22 mouse cellular contexts compared by ENCODE assay signal in genomic region chr2:147082391-147082790, GRCm38 (mm10). TPM values are rescaled to one million over a fixed set of nuclear protein-coding genes. Genes with fewer than 3 reads are reported as not detected.
DNase-seq lines count a peak whose midpoint lies in the region; ATAC-seq lines count a peak whose summit lies in the region.
"Had no signal": no experiment of that assay in that cellular context is flagged by ENCODE, and none has a peak within 500 bp of the region (broad histone marks: within the 10 kb centered on the region; RNA-seq: fewer than 3 reads in every experiment).

No protein-coding gene starts in this region.

- H3K27ac ChIP-seq in hindbrain, embryonic 11.5 days (ENCODE audit: low read depth, low read length): no peak overlapping the region
- H3K27ac ChIP-seq in hindbrain, embryonic 10.5 days: no peak overlapping the region
- no peak overlapping the region for H3K27ac ChIP-seq in midbrain, embryonic 14.5 days (replicated peaks; ENCODE audit: low read depth, low read length)
- no peak overlapping the region for H3K27ac ChIP-seq in midbrain, embryonic 10.5 days (replicated peaks)
- H3K27ac ChIP-seq: embryonic facial prominence, embryonic 13.5 days; embryonic facial prominence, embryonic 15.5 days; forebrain, embryonic 10.5 days; forebrain, embryonic 12.5 days had no signal

- H3K4me1 ChIP-seq in hindbrain, embryonic 11.5 days (replicated peaks; ENCODE audit: control insufficient read depth, insufficient read depth, low read length): no peaks in the 10 kb centered on the region
- peaks cover 17% of the 10 kb centered on the region for H3K4me1 ChIP-seq in hindbrain, embryonic 10.5 days (replicated peaks)
- no peaks in the 10 kb centered on the region for H3K4me1 ChIP-seq in midbrain, embryonic 14.5 days (ENCODE audit: control insufficient read depth, insufficient read depth, low read length)
- peaks cover 20% of the 10 kb centered on the region for H3K4me1 ChIP-seq in midbrain, embryonic 10.5 days

- H3K9me3 ChIP-seq in hindbrain, embryonic 11.5 days (ENCODE audit: control insufficient read depth, low read length): no peaks in the 10 kb centered on the region
- no peaks in the 10 kb centered on the region for H3K9me3 ChIP-seq in hindbrain, embryonic 10.5 days
- no peaks in the 10 kb centered on the region for H3K9me3 ChIP-seq in midbrain, embryonic 14.5 days (ENCODE audit: control insufficient read depth, low read length)
- no peaks in the 10 kb centered on the region for H3K9me3 ChIP-seq in midbrain, embryonic 10.5 days (replicated peaks)
- H3K9me3 ChIP-seq: embryonic facial prominence, embryonic 13.5 days; embryonic facial prominence, embryonic 15.5 days; forebrain, embryonic 10.5 days; forebrain, embryonic 12.5 days had no signal

- peaks cover 60% of the 10 kb centered on the region for H3K27me3 ChIP-seq in hindbrain, embryonic 11.5 days (ENCODE audit: control insufficient read depth, insufficient read depth, low read length)
- H3K27me3 ChIP-seq in hindbrain, embryonic 10.5 days (ENCODE audit: insufficient read depth, poor library complexity, severe bottlenecking): peaks cover 91% of the 10 kb centered on the region
- H3K27me3 ChIP-seq in midbrain, embryonic 14.5 days (ENCODE audit: control insufficient read depth, insufficient read depth, low read length): peaks cover 82% of the 10 kb centered on the region
- H3K27me3 ChIP-seq in midbrain, embryonic 10.5 days (ENCODE audit: low read depth, poor library complexity, severe bottlenecking): peaks cover 92% of the 10 kb centered on the region

- no peak overlapping the region for H3K4me2 ChIP-seq in hindbrain, embryonic 11.5 days (replicated peaks; ENCODE audit: low read depth, low read length)
- H3K4me2 ChIP-seq in midbrain, embryonic 14.5 days (ENCODE audit: low read length): no peak overlapping the region
- H3K4me2 ChIP-seq: embryonic facial prominence, embryonic 13.5 days; embryonic facial prominence, embryonic 15.5 days; forebrain, embryonic 12.5 days had no signal

- H3K4me3 ChIP-seq in hindbrain, embryonic 11.5 days (ENCODE audit: low read depth, low read length): no peak overlapping the region
- H3K4me3 ChIP-seq in hindbrain, embryonic 10.5 days: no peak overlapping the region
- H3K4me3 ChIP-seq in midbrain, embryonic 14.5 days (replicated peaks; ENCODE audit: low read depth, low read length): no peak overlapping the region
- H3K4me3 ChIP-seq in midbrain, embryonic 10.5 days: no peak overlapping the region
- H3K4me3 ChIP-seq: embryonic facial prominence, embryonic 13.5 days; embryonic facial prominence, embryonic 15.5 days; erythroblast, embryonic 14.5 days; forebrain, embryonic 10.5 days; forebrain, embryonic 12.5 days had no signal

- H3K36me3 ChIP-seq in hindbrain, embryonic 11.5 days (ENCODE audit: control insufficient read depth, insufficient read depth, low read length): no peaks in the 10 kb centered on the region
- peaks cover 4% of the 10 kb centered on the region; the same call in 1 of the 2 replicates for H3K36me3 ChIP-seq in hindbrain, embryonic 10.5 days
- 0 out of 2 replicates have a peak, but pooled peaks cover 3% of the 10 kb centered on the region for H3K36me3 ChIP-seq in midbrain, embryonic 14.5 days (ENCODE audit: control insufficient read depth, insufficient read depth, low read length)
- peaks cover 8% of the 10 kb centered on the region; the same call in 1 of the 2 replicates for H3K36me3 ChIP-seq in midbrain, embryonic 10.5 days
- H3K36me3 ChIP-seq: embryonic facial prominence, embryonic 13.5 days; embryonic facial prominence, embryonic 15.5 days had no signal

- peak; percentile 35 for DNase-seq in hindbrain, embryonic 11.5 days (ENCODE audit: low spot score)
- DNase-seq in hindbrain, embryonic 10.5 days (ENCODE audit: low spot score): no peak
- peak; percentile 35 for DNase-seq in midbrain, embryonic 14.5 days
- DNase-seq in midbrain, embryonic 10.5 days (ENCODE audit: low spot score): no peak
- DNase-seq in induced T-regulatory cell, adult 2 months (ENCODE audit: low read depth): peak; percentile 6
- no peak for DNase-seq in cerebellum, postnatal 25 days
- DNase-seq: adrenal gland, adult 2 months; adrenal gland, postnatal 10 days; adrenal gland, postnatal 25 days; cerebellum, adult 11-12 months; cerebellum, adult 2 months; cerebellum, adult 9-10 months; cerebellum, postnatal 36 days; embryo, embryonic 11 days had no signal

- 65% methylated on average over 4 of the region's 4 CpGs for WGBS in hindbrain, embryonic 11.5 days
- WGBS in hindbrain, embryonic 10.5 days: 69% methylated on average over 4 of the region's 4 CpGs
- WGBS in midbrain, embryonic 14.5 days: 60% methylated on average over 4 of the region's 4 CpGs
- WGBS in midbrain, embryonic 10.5 days: 63% methylated on average over 4 of the region's 4 CpGs

- no peak overlapping the region for H3K9ac ChIP-seq in hindbrain, embryonic 11.5 days (ENCODE audit: low read depth, low read length)
- no peak overlapping the region for H3K9ac ChIP-seq in midbrain, embryonic 14.5 days (replicated peaks; ENCODE audit: low read length)
- H3K9ac ChIP-seq: embryonic facial prominence, embryonic 13.5 days; embryonic facial prominence, embryonic 15.5 days; forebrain, embryonic 12.5 days had no signal

- no peak for ATAC-seq in hindbrain, embryonic 11.5 days (ENCODE audit: low FRiP score)
- no peak for ATAC-seq in midbrain, embryonic 14.5 days (ENCODE audit: low FRiP score, low TSS enrichment)
- ATAC-seq: forebrain, embryonic 14.5 days; forebrain, embryonic 16.5 days had no signal

RNA-seq across cellular contexts. Expression of gene Nkx2-4, which starts 2.9 kb away (rescaled TPM):
- polyA plus RNA-seq in hindbrain, embryonic 11.5 days (2014; fragmentation: Nextera tagmentation; extraction: Ambion mirVana): 0.11 TPM in 1 of 2 replicates, not detected in the other
- polyA plus RNA-seq in hindbrain, embryonic 10.5 days (2016; fragmentation: Nextera tagmentation; extraction: Ambion mirVana): 0.17 TPM in 1 of 2 replicates, not detected in the other
- not detected in 2 replicates for polyA plus RNA-seq in midbrain, embryonic 14.5 days (2014; fragmentation: Nextera tagmentation; extraction: Ambion mirVana)
- 1.3 TPM in 2 replicates for polyA plus RNA-seq in midbrain, embryonic 10.5 days (2016; fragmentation: Nextera tagmentation; extraction: Ambion mirVana)
- polyA plus RNA-seq: adrenal gland, adult 2 months; C2C12; cerebellum, adult 2 months; embryonic facial prominence, embryonic 13.5 days; embryonic facial prominence, embryonic 15.5 days; erythroblast, embryonic 14.5 days had no signal

Comparison
In these comparisons a context has a peak if more than half of its experiments do, and no peak if none do; other contexts are left out.
1. DNase-seq: peak in hindbrain, embryonic 11.5 days (single experiment), midbrain, embryonic 14.5 days (single experiment) and induced T-regulatory cell, adult 2 months (single experiment); none in hindbrain, embryonic 10.5 days (single experiment), midbrain, embryonic 10.5 days (single experiment) and cerebellum, postnatal 25 days (0 of 2).